Mouse (Mus musculus) neutrophil, adult 59 days (primary cell): ENCODE data around the gene Adh6b. TPM values are rescaled to one million over a fixed set of nuclear protein-coding genes. Genes with fewer than 3 reads are reported as not detected.

Experiments
- total RNA-seq, 2 experiments: library from RNA; stranded (reverse); gene quantifications; 1 replicate in 1 of 2; 2 replicates in 1 of 2; pipeline ENCODE4 v1.2.4; 2023

Gene Adh6b
- total RNA-seq, result not detected

GRCm38 (mm10) chr3:138341471-138341870 lies at the start of gene Adh6b:
Adh6b (plus strand) TSS chr3:138341775.

DNA sequence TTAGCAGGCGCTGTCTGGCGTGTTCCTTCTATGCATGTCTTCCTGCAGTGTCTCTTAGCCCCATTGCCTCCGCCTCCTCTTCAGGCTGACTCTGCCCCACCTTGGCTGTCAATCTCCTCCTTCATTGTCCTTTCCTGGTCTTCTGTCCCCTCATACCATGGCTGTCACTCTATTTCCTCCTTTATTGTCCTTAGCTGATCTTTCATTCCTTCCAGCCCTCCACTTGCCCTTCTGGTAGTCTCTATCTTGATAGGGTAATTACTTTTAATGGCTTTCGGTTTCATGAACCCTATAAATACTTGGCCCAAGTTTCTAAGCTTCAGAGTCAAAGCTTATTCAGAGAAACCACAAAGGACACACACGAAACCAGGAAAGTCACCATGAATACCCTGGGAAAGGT lies 28.6 kb upstream of the Adh6b start, which contains the start of gene Adh6a:
TSS of gene Adh6a (plus strand) at position 322 of the 400 bp plus-strand sequence.

Other genes starting within 250 kb of the Adh6b start
- gene Trmt10a, start 198.3 kb upstream of the Adh6b start, total RNA-seq, result 1 to 10 TPM; 3.6 to 3.9 TPM
- under 1 TPM; 0.53 to 0.69 TPM for gene Mttp, start 196.8 kb upstream of the Adh6b start, total RNA-seq
- not detected for gene 4930579F01Rik, start 147.9 kb upstream of the Adh6b start, total RNA-seq
- not detected for gene Adh7, start 124.0 kb upstream of the Adh6b start, total RNA-seq
- gene Adh1, start 80.8 kb upstream of the Adh6b start, total RNA-seq, result under 1 TPM in 1 of 2 experiments, not detected in 1; 0.47 TPM
- gene Adh6a, start 28.5 kb upstream of the Adh6b start, total RNA-seq, result not detected
- not detected for gene Adh4, start 73.7 kb downstream of the Adh6b start, total RNA-seq
- gene Adh5, start 101.3 kb downstream of the Adh6b start, total RNA-seq, result 10 to 100 TPM; 26.4 to 33.3 TPM
- 10 to 100 TPM; 18.9 to 21.1 TPM for gene Metap1, start 147.7 kb downstream of the Adh6b start, total RNA-seq
- 10 to 100 TPM; 48.2 to 52.3 TPM for gene Eif4e, start 184.4 kb downstream of the Adh6b start, total RNA-seq